Mouse (Mus musculus): ENCODE data around the gene Hlx. TPM values are rescaled to one million over a fixed set of nuclear protein-coding genes. Genes with fewer than 3 reads are reported as not detected.

Hlx gene
- polyA plus RNA-seq, 1 experiment from 2014 or later, result 5.4 TPM

DNA sequence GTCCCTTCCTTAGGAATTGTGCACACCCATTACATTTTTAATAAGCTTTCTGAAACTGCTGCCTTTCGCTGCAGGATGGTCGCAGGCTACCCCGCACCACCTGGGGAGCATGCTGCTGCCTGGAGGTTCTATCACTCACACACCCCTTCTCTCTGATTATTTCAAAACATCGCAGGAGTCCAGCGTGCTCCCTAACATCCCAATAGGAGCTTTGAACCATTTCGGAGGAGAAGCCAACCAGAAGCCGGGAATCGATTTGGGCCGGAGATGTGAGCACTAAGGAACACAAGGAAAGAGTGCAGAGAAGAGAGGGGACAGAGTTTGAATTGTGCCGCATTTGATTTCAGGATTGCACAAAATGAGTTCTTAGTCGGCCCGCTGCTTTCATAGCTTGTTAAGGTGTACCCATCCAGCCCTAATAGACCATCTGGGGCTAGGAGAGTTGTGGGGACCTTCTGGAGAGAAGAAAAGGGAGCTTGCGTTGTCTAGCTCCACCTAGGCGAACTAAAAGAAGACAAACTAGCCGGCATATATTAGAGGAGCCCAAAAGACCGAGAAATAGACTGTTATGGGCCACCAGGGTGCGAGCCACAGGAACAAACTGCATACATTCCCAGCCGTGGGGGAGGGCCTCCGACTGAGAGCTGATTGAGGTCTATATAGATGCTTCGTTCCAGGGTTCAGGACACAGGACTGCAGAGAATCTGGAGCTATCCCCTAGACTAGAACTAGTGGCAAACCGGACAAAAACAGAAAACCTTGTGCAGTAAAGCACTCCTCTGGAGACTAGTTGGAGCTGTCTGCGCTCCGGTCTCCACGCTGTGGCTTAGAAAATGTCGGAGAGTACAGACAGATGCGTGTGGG, 12.0 kb downstream of the Hlx start:
- TF ChIP-seq EP300 (optimal IDR thresholded peaks at IDR 0.05), result no peak
- H3K4me2 ChIP-seq (replicated peaks; ENCODE audit: low read depth), result 0 out of 2 replicates have a peak overlapping the region, but pooled peaks have one; percentile 11
- ATAC-seq (ENCODE audit: low FRiP score, low TSS enrichment) (no peak), DNase-seq (ENCODE audit: low spot score) (no peak)
- no peaks in the 10 kb centered on the region for H3K36me3 ChIP-seq (ENCODE audit: control insufficient read depth, insufficient read depth, low read length)
- peaks cover 40% of the 10 kb centered on the region for H3K27me3 ChIP-seq (ENCODE audit: control insufficient read depth, insufficient read depth, low read length)
- no peak overlapping the region for H3K4me3 ChIP-seq (ENCODE audit: low read depth, low read length)
- 6% methylated on average over 26 of the region's 26 CpGs for WGBS
- H3K4me1 ChIP-seq (replicated peaks; ENCODE audit: control insufficient read depth, insufficient read depth), result no peaks in the 10 kb centered on the region
- H3K9me3 ChIP-seq (ENCODE audit: control insufficient read depth, low read length), result no peaks in the 10 kb centered on the region
- H3K9ac ChIP-seq (ENCODE audit: low read length), result no peak overlapping the region
- H3K27ac ChIP-seq (replicated peaks), result no peak overlapping the region

DNA sequence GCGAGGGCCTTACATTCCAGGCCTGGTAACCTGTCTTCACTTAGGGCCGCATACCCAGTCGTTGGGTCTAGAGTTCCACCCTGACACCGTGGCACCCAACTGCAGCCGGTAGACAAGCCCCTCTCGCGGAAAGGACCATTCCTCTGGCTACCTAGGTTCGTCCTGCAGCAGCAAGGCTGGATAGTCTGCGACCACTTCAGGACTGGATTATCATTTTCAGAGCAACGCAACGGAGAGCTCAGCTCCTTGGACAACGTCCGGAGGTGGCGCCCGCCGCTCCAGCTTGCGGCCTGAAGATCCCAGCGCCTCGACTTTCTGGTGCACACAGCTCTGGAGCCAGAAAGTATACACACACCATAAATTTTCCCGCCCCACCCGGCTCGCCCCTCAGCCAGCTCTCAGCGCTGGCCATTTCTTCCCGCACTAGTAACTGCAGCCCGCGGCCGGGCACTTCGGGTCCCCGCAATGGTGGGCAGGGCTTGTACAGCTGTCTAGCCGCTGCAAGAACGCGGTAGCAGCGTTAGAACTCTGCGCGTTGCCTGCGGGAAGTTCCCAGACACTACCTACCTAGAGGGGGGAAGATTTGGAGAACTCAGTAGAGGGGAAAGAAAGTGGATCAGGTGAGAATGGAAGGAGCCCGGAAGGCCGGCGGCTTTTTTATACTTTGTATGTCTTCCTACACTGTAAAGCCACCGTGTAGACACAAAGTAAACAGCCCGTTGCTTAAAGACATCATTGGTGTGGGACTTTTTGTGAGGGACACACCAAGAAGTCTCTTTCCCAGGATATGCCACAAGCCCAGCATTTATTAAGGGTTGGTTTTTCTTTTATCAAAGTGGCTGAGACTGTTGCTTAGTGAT, 13.9 kb downstream of the Hlx start:
- Histone ChIP-seq H3K9ac (ENCODE audit: low read length) (no peak overlapping the region), H3K4me3 (ENCODE audit: low read depth, low read length) (peak overlapping the region; percentile 24), H3K4me2 (replicated peaks; ENCODE audit: low read depth) (no peak overlapping the region), H3K27ac (replicated peaks) (no peak overlapping the region), H3K9me3 (ENCODE audit: control insufficient read depth, low read length) (no peaks in the 10 kb centered on the region), H3K27me3 (ENCODE audit: control insufficient read depth, insufficient read depth, low read length) (peaks cover 36% of the 10 kb centered on the region), H3K4me1 (replicated peaks; ENCODE audit: control insufficient read depth, insufficient read depth) (no peaks in the 10 kb centered on the region), H3K36me3 (ENCODE audit: control insufficient read depth, insufficient read depth, low read length) (no peaks in the 10 kb centered on the region)
- DNase-seq (ENCODE audit: low spot score), result no peak
- TF ChIP-seq CTCF (IDR thresholded peaks at IDR 0.05; ENCODE audit: low read depth) (no peak), EP300 (optimal IDR thresholded peaks at IDR 0.05) (no peak)
- 3% methylated on average over 41 of the region's 41 CpGs for WGBS
- no peak for ATAC-seq (ENCODE audit: low FRiP score, low TSS enrichment)

DNA sequence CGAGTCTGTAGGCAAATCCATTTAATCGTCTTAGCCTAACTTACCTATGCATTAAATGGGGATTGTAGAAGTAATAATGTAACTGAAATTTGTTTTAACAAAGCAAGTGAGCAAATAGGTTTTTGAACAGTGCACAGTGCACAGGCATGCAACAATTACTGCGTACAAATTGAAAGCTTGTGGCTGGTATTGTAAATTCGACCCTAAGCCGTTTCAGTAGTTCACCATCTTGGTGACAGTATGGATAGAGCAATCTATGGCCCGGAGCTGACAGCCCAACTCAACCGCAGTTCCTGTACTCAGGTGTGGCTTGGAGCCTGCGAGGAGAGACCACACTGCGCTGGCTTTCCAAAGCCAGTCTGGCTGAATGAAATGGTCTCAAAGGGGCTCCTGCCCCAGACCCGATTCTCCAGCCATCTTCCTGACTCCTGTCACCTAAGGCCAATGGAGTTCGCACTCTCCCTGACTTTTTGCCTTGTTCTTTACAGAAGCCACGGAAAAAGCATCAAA, 14.7 kb downstream of the Hlx start:
- Histone ChIP-seq H3K4me1 (replicated peaks; ENCODE audit: control insufficient read depth, insufficient read depth) (no peaks in the 10 kb centered on the region), H3K27me3 (ENCODE audit: control insufficient read depth, insufficient read depth, low read length) (peaks cover 36% of the 10 kb centered on the region), H3K4me3 (ENCODE audit: low read depth, low read length) (no peak overlapping the region; the same call in 1 of the 2 replicates), H3K27ac (replicated peaks) (no peak overlapping the region), H3K36me3 (ENCODE audit: control insufficient read depth, insufficient read depth, low read length) (no peaks in the 10 kb centered on the region), H3K9me3 (ENCODE audit: control insufficient read depth, low read length) (no peaks in the 10 kb centered on the region), H3K9ac (ENCODE audit: low read length) (no peak overlapping the region), H3K4me2 (replicated peaks; ENCODE audit: low read depth) (no peak overlapping the region)
- WGBS, result 11% methylated on average over 12 of the region's 12 CpGs
- ATAC-seq (ENCODE audit: low FRiP score, low TSS enrichment) (no peak), DNase-seq (ENCODE audit: low spot score) (no peak)
- TF ChIP-seq EP300 (optimal IDR thresholded peaks at IDR 0.05), result no peak
- TF ChIP-seq CTCF (IDR thresholded peaks at IDR 0.05; ENCODE audit: low read depth), result no peak

DNA sequence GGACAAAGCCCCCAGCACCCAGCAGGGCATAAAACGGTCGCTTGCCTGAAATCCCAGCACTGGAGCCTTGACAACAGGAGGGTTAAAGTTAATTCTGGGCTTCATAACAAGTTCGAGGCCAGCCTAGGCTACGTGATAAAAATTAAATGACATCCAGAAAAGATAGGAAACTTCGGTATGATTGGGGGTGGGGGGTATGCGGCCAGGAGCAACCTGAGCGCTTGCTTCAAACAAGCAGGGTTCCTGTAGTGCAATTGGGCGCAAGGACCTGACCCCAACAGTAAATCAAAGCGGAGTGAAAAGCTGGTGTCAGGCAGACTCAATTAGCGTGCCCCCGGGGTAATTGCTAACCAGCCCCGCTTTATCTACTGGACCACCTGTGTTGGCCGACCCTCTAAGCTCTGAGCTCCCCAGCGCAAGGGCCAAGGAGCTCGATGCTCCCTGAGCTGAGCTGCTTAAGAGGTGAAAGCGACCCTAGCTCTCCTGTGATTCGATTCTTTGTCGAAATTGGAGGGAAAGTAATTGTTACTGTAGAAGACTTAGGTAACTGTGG, 15.3 kb downstream of the Hlx start:
- WGBS, result 1% methylated on average over 18 of the region's 18 CpGs
- Histone ChIP-seq H3K4me1 (replicated peaks; ENCODE audit: control insufficient read depth, insufficient read depth) (no peaks in the 10 kb centered on the region), H3K27me3 (ENCODE audit: control insufficient read depth, insufficient read depth, low read length) (peaks cover 35% of the 10 kb centered on the region), H3K9me3 (ENCODE audit: control insufficient read depth, low read length) (no peaks in the 10 kb centered on the region), H3K9ac (ENCODE audit: low read length) (no peak overlapping the region), H3K4me2 (replicated peaks; ENCODE audit: low read depth) (no peak overlapping the region), H3K4me3 (ENCODE audit: low read depth, low read length) (no peak overlapping the region), H3K27ac (replicated peaks) (no peak overlapping the region), H3K36me3 (ENCODE audit: control insufficient read depth, insufficient read depth, low read length) (no peaks in the 10 kb centered on the region)
- ATAC-seq (ENCODE audit: low FRiP score, low TSS enrichment) (no peak), DNase-seq (ENCODE audit: low spot score) (no peak)
- TF ChIP-seq CTCF (IDR thresholded peaks at IDR 0.05; ENCODE audit: low read depth) (no peak), EP300 (optimal IDR thresholded peaks at IDR 0.05) (no peak)

DNA sequence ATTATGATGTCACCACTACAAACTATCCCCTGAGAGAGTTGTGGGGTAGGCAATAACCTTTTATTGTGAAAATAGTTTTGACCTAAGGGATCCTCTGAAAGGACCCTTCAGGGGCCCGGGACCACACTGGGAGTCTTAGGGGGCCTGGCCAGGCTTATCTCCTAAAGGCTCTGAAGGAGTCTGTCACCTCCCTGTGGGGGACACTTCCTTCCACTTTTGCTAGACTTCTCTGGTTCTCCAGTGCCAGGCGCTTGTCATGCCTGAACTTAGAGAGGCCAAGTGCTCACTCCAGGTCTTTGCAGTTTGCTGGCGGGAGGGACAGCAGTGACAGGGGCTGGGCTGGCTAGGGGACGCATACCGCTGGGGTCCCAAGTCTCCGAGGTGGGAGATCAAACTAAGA, 16.3 kb downstream of the Hlx start:
- H3K4me3 ChIP-seq (ENCODE audit: low read depth, low read length), result no peak overlapping the region
- no peak overlapping the region for H3K27ac ChIP-seq (replicated peaks)
- H3K9ac ChIP-seq (ENCODE audit: low read length), result no peak overlapping the region
- H3K4me1 ChIP-seq (replicated peaks; ENCODE audit: control insufficient read depth, insufficient read depth), result no peaks in the 10 kb centered on the region
- no peak overlapping the region for H3K4me2 ChIP-seq (replicated peaks; ENCODE audit: low read depth)
- peaks cover 28% of the 10 kb centered on the region for H3K27me3 ChIP-seq (ENCODE audit: control insufficient read depth, insufficient read depth, low read length)
- H3K9me3 ChIP-seq (ENCODE audit: control insufficient read depth, low read length), result no peaks in the 10 kb centered on the region
- 3% methylated on average over 6 of the region's 6 CpGs for WGBS
- DNase-seq (ENCODE audit: low spot score) (no peak), ATAC-seq (ENCODE audit: low FRiP score, low TSS enrichment) (no peak)
- H3K36me3 ChIP-seq (ENCODE audit: control insufficient read depth, insufficient read depth, low read length), result no peaks in the 10 kb centered on the region
- no peak for TF ChIP-seq EP300 (optimal IDR thresholded peaks at IDR 0.05)
- TF ChIP-seq CTCF (IDR thresholded peaks at IDR 0.05; ENCODE audit: low read depth), result no peak
